Mouse (Mus musculus) cerebellum, adult 9-10 months (tissue): Measurements from ENCODE around the gene Cntrl.

Experiments used
- DNase-seq: peaks from one replicate; pipeline ENCODE4 v3.0.0; 2022

Cntrl gene

GRCm38 (mm10) chr2:35109141-35109923, at the start of gene Cntrl:
TSS of gene Cntrl (plus strand) at chr2:35109492.
- peak; percentile 95 for DNase-seq

GRCm38 (mm10) chr2:35060256-35060655, 49.0 kb upstream of the Cntrl start:
- no peak for DNase-seq

GRCm38 (mm10) chr2:35060897-35061296, 48.4 kb upstream of the Cntrl start:
- no peak for DNase-seq

- DNase-seq = no peak
These were observed 48.0 kb upstream of the Cntrl start, which contains the start of gene Hc for GRCm38 (mm10) chr2:35061338-35061737. TSS of gene Hc (minus strand) at chr2:35061438.

GRCm38 (mm10) chr2:35063333-35064030, 45.8 kb upstream of the Cntrl start:
- DNase-seq = no peak

GRCm38 (mm10) chr2:35066525-35067082, 42.7 kb upstream of the Cntrl start:
- DNase-seq = no peak

GRCm38 (mm10) chr2:35067117-35067516, 42.2 kb upstream of the Cntrl start:
- DNase-seq = no peak

- no peak for DNase-seq
These were observed 40.2 kb upstream of the Cntrl start for GRCm38 (mm10) chr2:35069124-35069523.

- DNase-seq = no peak
These were observed 39.0 kb upstream of the Cntrl start for GRCm38 (mm10) chr2:35070275-35070674.

- DNase-seq = no peak
These were observed 36.7 kb upstream of the Cntrl start for GRCm38 (mm10) chr2:35072547-35072946.

GRCm38 (mm10) chr2:35074328-35074727, 35.0 kb upstream of the Cntrl start:
- DNase-seq = no peak

- DNase-seq = no peak
These were observed 30.1 kb upstream of the Cntrl start for GRCm38 (mm10) chr2:35079166-35079565.

GRCm38 (mm10) chr2:35087418-35087817, 21.9 kb upstream of the Cntrl start:
- no peak for DNase-seq

GRCm38 (mm10) chr2:35100529-35100928, 8.8 kb upstream of the Cntrl start:
- DNase-seq = no peak

- no peak for DNase-seq
These were observed 7.8 kb upstream of the Cntrl start, which contains the start of gene AI182371 for GRCm38 (mm10) chr2:35101443-35101842. TSS of gene AI182371 (minus strand) at chr2:35101543.

GRCm38 (mm10) chr2:35102777-35103176, 6.5 kb upstream of the Cntrl start:
- DNase-seq = no peak

GRCm38 (mm10) chr2:35103558-35103957, 5.7 kb upstream of the Cntrl start:
- no peak for DNase-seq

GRCm38 (mm10) chr2:35104843-35105242, 4.4 kb upstream of the Cntrl start:
- DNase-seq = no peak

- DNase-seq = peak; percentile 39
These were observed 1.2 kb upstream of the Cntrl start for GRCm38 (mm10) chr2:35107984-35108635.

- peak; percentile 57 for DNase-seq
These were observed 580 bp upstream of the Cntrl start for GRCm38 (mm10) chr2:35108712-35109111.

GRCm38 (mm10) chr2:35109924-35110304, 622 bp downstream of the Cntrl start:
- DNase-seq = no peak

- no peak for DNase-seq
These were observed 1.2 kb downstream of the Cntrl start for GRCm38 (mm10) chr2:35110521-35110920.

GRCm38 (mm10) chr2:35124716-35125115, 15.4 kb downstream of the Cntrl start:
- DNase-seq = no peak
